Mouse (Mus musculus): Measurements from ENCODE around the gene Prcc. TPM values are rescaled to one million over a fixed set of nuclear protein-coding genes. Genes with fewer than 3 reads are reported as not detected.

The Prcc gene
- polyA plus RNA-seq, 1 experiment from 2014 or later = 14.1 TPM

Other genes with a start within 250 kb of the Prcc start
- gene Lrrc71, start 137.0 kb downstream of the Prcc start, polyA plus RNA-seq (2014; fragmentation: Nextera tagmentation; extraction: Ambion mirVana) = 0.69 and 1.2 TPM in 2 replicates
- gene Ntrk1, start 90.4 kb downstream of the Prcc start, polyA plus RNA-seq (2014; fragmentation: Nextera tagmentation; extraction: Ambion mirVana) = 0.88 and 0.97 TPM in 2 replicates
- 0.20 and 0.55 TPM in 2 replicates for gene Insrr, start 88.7 kb downstream of the Prcc start, polyA plus RNA-seq (2014; fragmentation: Nextera tagmentation; extraction: Ambion mirVana)
- gene Pear1, start 61.3 kb downstream of the Prcc start, polyA plus RNA-seq (2014; fragmentation: Nextera tagmentation; extraction: Ambion mirVana) = 25.4 and 28.3 TPM in 2 replicates
- 0.17 TPM in 1 of 2 replicates, not detected in the other for gene Sh2d2a, start 38.9 kb downstream of the Prcc start, polyA plus RNA-seq (2014; fragmentation: Nextera tagmentation; extraction: Ambion mirVana)
- 119 and 135 TPM in 2 replicates for gene Hdgf, start 20.7 kb upstream of the Prcc start, polyA plus RNA-seq (2014; fragmentation: Nextera tagmentation; extraction: Ambion mirVana)
- 73.5 and 75.5 TPM in 2 replicates for gene Mrpl24, start 33.9 kb upstream of the Prcc start, polyA plus RNA-seq (2014; fragmentation: Nextera tagmentation; extraction: Ambion mirVana)
- 31.9 and 35.4 TPM in 2 replicates for gene Isg20l2, start 44.7 kb upstream of the Prcc start, polyA plus RNA-seq (2014; fragmentation: Nextera tagmentation; extraction: Ambion mirVana)
- gene Rrnad1, start 45.1 kb upstream of the Prcc start, polyA plus RNA-seq (2014; fragmentation: Nextera tagmentation; extraction: Ambion mirVana) = 17.9 and 20.0 TPM in 2 replicates
- 30.7 and 44.1 TPM in 2 replicates for gene Crabp2, start 63.1 kb upstream of the Prcc start, polyA plus RNA-seq (2014; fragmentation: Nextera tagmentation; extraction: Ambion mirVana)
- 10.5 and 10.6 TPM in 2 replicates for gene Nes, start 85.5 kb upstream of the Prcc start, polyA plus RNA-seq (2014; fragmentation: Nextera tagmentation; extraction: Ambion mirVana)
- 0.10 and 0.27 TPM in 2 replicates for gene Bcan, start 114.6 kb upstream of the Prcc start, polyA plus RNA-seq (2014; fragmentation: Nextera tagmentation; extraction: Ambion mirVana)
- gene Hapln2, start 142.0 kb upstream of the Prcc start, polyA plus RNA-seq (2014; fragmentation: Nextera tagmentation; extraction: Ambion mirVana) = 0.26 TPM in 1 of 2 replicates, not detected in the other
- gene Gpatch4, start 157.5 kb upstream of the Prcc start, polyA plus RNA-seq (2014; fragmentation: Nextera tagmentation; extraction: Ambion mirVana) = 33.7 and 36.0 TPM in 2 replicates
- gene Naxe, start 172.9 kb upstream of the Prcc start, polyA plus RNA-seq (2014; fragmentation: Nextera tagmentation; extraction: Ambion mirVana) = 182 and 196 TPM in 2 replicates
- not detected in 2 replicates for gene Ttc24, start 192.7 kb upstream of the Prcc start, polyA plus RNA-seq (2014; fragmentation: Nextera tagmentation; extraction: Ambion mirVana)
- 19.8 and 21.0 TPM in 2 replicates for gene Iqgap3, start 196.4 kb upstream of the Prcc start, polyA plus RNA-seq (2014; fragmentation: Nextera tagmentation; extraction: Ambion mirVana)